Mouse (Mus musculus): Measurements from ENCODE around the gene Kcnj6.

The Kcnj6 gene

GRCm38 (mm10) chr16:94931343-94932301 lies 65.9 kb downstream of the Kcnj6 start:
- peak; percentile 83 to 88 for DNase-seq

GRCm38 (mm10) chr16:94925364-94925763 lies 72.1 kb downstream of the Kcnj6 start:
- DNase-seq: no peak

- no peak for DNase-seq
Measured at GRCm38 (mm10) chr16:94919177-94919576, 78.3 kb downstream of the Kcnj6 start.

- peak in 1 of 2 experiments; percentile 38 for DNase-seq
Measured at GRCm38 (mm10) chr16:94906026-94906425, 91.5 kb downstream of the Kcnj6 start.

GRCm38 (mm10) chr16:94898832-94899231 lies 98.7 kb downstream of the Kcnj6 start:
- DNase-seq: no peak

- no peak for DNase-seq
Measured at GRCm38 (mm10) chr16:94892162-94892650, 105.3 kb downstream of the Kcnj6 start.

GRCm38 (mm10) chr16:94890581-94890980 lies 106.9 kb downstream of the Kcnj6 start:
- DNase-seq: no peak

- peak; percentile 62 to 67 for DNase-seq
Measured at GRCm38 (mm10) chr16:94890056-94890455, 107.4 kb downstream of the Kcnj6 start.

GRCm38 (mm10) chr16:94888554-94888953 lies 108.9 kb downstream of the Kcnj6 start:
- no peak for DNase-seq

GRCm38 (mm10) chr16:94886398-94886797 lies 111.1 kb downstream of the Kcnj6 start:
- peak in 1 of 2 experiments; percentile 36 for DNase-seq

- DNase-seq: peak; percentile 68 to 81
Measured at GRCm38 (mm10) chr16:94885062-94885461, 112.4 kb downstream of the Kcnj6 start.

GRCm38 (mm10) chr16:94883909-94884308 lies 113.6 kb downstream of the Kcnj6 start:
- DNase-seq: peak; percentile 63 to 72

- DNase-seq: no peak
Measured at GRCm38 (mm10) chr16:94883196-94883595, 114.3 kb downstream of the Kcnj6 start.

GRCm38 (mm10) chr16:94882111-94882510 lies 115.4 kb downstream of the Kcnj6 start:
- DNase-seq: no peak

GRCm38 (mm10) chr16:94872614-94873272 lies 124.8 kb downstream of the Kcnj6 start:
- DNase-seq: no peak

- DNase-seq: peak; percentile 38 to 41
Measured at GRCm38 (mm10) chr16:94868354-94868753, 129.1 kb downstream of the Kcnj6 start.

- DNase-seq: no peak
Measured at GRCm38 (mm10) chr16:94866300-94866956, 131.1 kb downstream of the Kcnj6 start.

GRCm38 (mm10) chr16:94865796-94866195 lies 131.7 kb downstream of the Kcnj6 start:
- DNase-seq: no peak

- peak; percentile 63 to 65 for DNase-seq
Measured at GRCm38 (mm10) chr16:94865101-94865500, 132.4 kb downstream of the Kcnj6 start.

GRCm38 (mm10) chr16:94863475-94863874 lies 134.0 kb downstream of the Kcnj6 start:
- DNase-seq: no peak

- no peak for DNase-seq
Measured at GRCm38 (mm10) chr16:94855990-94856389, 141.5 kb downstream of the Kcnj6 start.

GRCm38 (mm10) chr16:94852407-94853160 lies 144.9 kb downstream of the Kcnj6 start:
- no peak for DNase-seq
